Mouse (Mus musculus) spleen, postnatal 36 days (tissue): Measurements from ENCODE around the gene Il24.
A peak's percentile ranks its signal among the peaks of the same experiment; 100 is the strongest.

Experiments used
- DNase-seq, 2 experiments: peaks; one replicate each; pipeline ENCODE4 v3.0.0; 2022; ENCODE audit warnings: low spot score in 2 of 2, mixed read lengths in 1 of 2

Gene Il24

DNA sequence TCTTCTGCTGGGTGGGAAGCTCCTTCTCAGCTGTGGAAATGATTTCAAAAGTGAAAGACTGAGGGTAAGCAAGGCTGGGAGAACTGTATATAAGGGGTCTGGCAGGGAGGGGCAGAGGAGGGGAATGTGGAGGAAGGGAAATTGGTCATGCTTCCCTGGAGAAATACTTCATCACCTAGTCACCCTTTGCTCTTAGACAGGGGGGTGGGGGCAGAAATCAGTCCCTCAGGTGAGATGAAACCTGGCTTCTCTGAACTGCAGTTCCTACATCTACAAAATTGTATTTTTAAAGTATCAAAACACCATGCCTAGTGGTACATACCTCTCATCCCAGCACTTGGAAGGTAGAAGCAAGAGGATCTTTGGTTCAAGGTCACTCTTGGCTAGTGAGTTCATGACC lies at the start of gene Il24:
Gene Il24 (minus strand): TSS at position 101 of the 400 bp plus-strand sequence.
- no peak for DNase-seq

DNA sequence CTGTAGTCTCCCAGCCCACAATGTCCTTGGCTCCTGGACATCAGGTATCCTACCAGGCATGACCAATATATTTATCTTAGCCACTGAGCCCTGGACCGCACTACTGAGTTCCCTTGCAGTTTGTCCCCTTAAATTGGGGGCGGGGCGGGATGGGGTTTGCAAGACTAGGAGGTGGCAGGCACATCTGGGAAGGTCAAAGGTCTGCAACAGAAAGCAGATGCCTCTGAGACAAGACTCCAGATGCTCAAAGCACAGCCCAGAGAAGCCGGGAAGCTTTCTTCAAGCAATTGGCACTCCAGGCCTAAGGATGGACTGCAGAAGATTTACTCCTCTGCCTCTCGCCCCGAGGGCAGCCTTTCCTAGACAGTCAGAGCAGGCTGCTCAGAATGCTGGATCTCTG lies 49.1 kb upstream of the Il24 start:
- DNase-seq: no peak

DNA sequence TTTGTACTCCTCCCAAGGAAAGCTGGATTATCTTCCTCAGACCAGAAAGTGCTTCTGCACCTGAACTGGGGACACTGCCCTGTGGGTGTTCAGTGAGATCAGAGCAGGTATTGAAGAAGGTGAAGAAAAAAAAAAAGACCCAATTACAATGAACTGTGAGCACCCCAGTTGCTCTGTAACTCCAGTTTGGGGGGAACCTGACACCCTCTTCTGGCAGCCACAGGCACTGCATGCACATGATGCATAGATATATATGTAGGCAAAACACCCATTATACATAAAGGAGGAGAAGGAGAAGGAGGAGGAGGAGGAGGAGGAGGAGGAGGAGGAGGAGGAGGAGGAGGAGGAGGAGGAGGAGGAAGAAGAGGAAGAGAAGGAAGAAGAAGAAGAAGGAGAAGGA lies 39.2 kb upstream of the Il24 start:
- DNase-seq: peak; percentile 17 to 41

DNA sequence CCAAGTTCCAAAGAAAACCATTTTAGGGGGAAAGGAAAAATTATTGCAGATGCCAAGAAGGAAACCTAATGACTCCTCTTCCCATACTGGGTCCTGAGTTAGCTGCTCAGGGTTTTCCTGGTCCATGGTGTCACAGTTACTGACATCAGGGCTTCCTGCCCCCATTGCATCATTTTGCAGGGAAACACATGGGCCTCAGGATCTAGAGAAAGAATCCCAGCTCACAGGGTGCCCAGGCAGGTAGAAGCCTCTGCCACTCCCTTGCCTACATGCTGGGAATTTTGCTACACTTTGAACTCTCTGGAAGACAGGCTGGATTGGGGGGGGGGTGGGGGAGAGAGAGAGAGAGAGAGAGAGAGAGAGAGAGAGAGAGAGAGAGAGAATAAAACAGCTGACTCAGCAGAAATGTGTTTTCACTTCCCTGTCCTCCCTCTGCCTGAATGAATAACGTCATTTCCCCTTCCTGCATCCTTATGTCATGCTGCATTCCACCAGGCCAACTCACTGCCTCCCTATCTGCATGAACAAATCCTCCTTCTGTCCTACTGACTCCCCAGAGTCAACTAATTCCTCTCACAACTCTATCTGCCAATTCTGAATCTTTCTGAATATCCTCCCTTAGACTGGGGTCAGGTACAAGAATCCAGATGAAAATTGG lies 31.2 kb upstream of the Il24 start:
- DNase-seq: no peak

DNA sequence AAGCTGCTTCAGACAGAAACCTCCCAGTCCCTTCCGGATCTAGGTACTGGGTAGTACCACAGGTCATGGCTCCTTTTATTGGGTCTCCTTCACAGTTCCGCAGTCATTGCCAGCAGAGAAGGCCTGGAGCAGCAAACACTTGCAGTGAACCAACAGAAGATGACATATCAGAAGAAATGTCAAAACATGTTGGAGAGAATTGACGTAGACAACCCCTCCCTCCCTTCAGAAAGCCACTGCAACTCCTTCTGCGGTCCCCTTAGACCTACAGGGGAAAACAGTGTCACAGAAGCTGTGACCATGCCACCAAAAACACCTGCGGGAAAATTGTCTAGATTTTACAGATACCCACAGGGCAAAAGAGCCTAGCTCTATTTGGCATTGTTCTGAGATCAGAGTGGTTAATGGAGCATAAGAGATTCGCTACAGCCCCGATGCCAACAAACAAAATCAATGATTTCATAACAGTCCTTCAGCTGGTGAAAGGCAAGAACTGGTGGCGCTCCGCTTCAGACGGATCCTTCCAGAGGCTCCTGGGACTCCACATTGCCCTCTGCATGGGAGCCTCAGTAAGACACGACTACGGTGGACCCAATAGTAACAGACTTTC lies 24.3 kb upstream of the Il24 start, which contains the start of gene Il20:
Gene Il20 (minus strand): TSS at position 51 of the 610 bp plus-strand sequence.
- DNase-seq: no peak

DNA sequence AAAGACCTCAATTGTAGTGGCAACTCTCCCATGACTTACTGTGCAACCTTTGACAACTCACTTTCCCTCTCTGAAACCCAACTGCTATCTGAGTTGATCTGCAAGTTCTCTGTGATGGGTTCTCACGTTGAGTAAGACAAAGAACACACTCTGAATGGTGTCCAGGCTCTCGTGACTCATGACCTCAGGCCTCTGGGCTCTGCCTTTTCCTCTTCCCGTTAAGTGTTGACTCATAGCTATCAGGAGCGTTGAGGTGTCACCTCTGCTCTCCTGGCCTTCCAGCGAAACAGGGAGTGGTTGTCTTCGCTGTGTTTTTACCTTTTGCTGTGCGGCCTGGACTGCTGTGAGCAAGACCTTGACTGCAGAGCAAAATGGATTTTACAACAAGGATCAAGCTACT lies 15.3 kb upstream of the Il24 start:
- no peak for DNase-seq

DNA sequence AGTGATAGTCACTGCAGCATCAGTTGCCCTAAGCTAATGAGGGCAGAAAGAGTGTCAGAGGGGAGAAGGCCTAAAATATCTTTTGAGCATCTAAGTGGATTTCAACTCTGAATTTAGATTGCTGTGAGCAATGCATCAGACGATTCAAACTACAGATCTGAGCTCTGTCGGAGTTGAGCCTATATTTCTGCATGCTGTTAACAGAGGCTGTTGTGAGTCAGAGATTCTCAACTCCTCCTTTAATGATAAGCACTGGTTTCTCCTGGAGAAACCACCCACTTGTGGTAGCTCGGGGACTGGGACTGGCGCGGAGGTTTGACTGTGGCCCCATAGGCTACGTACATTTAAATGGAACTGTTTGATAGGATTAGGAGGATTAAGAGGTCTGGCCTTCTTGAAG lies 7.2 kb upstream of the Il24 start:
- DNase-seq: no peak

DNA sequence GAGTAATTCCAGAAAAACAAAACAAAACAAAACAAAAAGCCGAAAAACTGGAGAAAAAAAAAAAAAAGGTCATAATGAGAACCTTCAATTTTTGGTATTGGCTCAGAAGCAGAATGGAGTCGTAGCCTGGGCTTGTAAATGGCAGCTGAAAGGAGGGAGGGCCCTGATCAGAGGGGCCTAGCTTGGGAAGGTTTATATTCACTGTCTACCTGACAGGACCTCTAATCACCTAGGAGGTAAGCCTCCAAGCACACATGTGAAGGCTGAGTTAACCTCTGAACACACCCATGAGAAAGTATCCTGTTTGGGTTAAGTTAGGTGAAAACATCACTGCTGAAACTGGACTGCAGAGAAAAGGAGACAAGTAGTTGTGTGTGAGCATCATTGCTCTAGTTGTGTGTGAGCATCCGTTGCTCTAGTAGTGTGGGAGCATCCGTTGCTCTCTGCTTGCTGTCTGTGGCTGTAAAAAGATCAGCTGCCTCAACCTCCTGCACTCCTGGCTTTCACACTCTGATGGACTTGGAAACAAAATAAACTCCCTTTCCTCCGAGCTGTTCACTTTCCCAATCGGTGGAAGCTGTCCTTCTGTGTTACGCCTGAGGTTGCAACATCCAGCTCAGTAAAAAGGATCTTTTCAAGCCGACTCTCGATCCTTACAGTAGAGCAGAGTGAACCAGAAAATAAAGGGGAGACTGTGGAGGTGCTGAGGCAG lies 6.2 kb upstream of the Il24 start:
- DNase-seq: no peak

DNA sequence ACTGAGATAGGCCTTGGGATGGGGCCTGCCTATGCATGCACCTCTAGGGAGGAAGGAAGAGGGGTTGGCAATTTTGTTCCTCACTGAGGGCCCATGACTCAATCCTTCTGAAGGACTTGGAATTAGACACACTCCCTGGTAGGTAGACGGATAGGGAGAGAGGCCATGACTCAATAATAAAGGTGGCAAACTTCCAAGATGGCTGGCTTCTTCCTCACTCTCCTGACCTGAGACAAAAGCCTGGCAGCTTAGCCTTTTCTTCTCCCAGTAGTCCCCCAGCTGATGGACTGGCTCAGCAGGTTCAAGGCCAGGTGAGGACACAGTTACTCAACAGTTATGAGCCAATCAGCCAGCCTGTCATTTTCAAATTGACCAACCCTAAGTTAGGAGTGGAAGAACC lies 5.2 kb upstream of the Il24 start:
- DNase-seq: no peak

DNA sequence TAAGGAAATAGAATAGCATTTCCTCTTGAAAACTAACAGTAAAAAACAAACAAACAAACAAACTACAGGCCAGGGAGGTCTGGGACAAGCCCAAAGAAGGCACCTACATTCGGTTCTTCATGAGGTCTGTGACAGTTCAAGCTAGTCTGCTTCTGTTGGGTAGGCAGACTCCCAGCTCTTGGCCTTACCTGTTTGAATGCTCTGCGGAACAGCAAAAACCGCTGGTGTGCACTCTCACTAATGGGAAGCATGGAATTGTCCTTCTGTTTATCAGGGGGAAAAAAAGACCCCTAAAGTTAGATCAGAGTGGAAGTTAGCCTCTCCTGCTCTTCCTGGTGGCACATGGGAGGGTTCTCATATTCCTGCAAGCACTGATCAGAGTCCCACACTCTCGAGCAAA lies 4.1 kb downstream of the Il24 start:
- no peak for DNase-seq

DNA sequence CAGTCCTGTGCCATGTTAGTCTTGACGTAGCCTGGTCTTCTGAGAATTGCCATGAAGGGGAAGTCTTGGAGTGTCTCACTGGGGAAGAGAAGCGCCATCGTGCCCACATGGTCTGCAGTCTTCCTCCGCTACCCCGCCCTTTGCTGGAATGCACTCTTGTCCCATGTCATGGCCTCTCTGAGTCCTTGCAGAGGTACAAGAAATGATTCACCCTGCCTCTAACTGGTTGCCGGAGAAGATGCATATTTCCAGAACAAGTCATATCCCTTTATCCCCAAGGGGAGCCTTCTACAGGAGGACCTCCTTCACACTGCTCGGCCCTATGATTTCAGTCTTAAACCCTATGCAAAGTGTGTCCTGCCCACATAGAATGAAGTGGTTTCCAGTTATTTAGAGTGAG lies 7.3 kb downstream of the Il24 start:
- DNase-seq: no peak

DNA sequence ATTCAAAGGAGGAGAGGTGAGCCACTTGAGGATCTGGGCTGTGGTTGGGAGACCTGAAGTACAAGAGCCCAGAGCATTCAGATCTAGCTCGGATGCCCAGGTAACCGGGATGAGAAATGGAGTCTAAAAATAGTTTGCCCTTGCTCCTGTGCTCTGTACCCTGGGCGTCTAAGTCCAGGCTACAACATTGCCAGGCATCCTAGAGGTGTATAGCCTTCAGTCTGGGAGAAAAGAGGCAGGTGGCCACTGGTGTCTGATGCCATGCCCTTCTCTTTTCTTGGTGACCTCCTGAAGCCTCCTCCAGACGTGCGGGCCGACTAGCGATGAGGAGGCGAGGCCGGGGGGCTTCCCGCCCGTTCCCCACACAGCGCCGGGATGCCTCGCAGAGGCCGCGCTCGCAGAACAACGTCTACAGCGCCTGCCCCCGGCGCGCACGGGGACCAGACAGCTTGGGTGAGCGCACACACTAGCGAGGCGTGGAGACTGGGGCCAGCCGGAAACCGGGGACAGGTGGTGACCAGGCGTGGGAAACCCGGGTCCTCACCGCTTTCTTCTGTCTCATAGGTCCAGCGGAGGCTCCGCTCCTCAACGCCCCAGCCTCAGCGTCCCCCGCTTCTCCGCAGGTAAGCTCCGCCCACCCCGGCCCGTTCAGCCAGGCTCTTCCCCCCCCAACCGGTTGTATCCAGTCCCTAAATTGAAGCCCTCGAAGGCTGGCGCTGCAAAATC lies 9.2 kb downstream of the Il24 start:
- peak; percentile 16 to 22 for DNase-seq

DNA sequence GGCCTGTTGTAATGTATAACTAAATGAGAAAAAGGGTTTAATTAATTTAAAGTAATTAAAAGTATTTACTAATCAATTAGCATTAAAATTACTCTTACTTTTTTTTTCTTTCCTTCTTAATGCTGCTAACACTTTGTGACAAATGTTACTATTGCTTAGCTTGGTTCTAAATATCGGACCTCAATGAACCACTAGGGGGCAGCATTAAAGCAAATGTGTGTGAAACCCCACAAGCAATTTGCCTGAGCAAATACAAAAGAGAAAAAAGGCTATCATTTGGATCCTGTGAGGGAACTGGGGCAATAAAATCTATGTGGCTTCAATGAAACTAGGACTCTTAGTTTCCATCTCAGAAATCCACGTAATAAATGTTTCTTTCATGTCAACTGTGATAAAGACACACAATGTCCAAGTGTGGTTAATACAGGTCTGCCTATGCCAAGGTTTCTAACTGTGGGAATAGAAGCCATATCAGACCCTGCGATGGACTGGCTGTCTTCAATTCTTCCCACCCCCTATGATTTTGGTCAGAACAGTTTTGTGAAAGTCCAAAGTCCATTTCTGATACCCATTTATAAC lies 10.2 kb downstream of the Il24 start:
- DNase-seq: peak; percentile 46 to 62

DNA sequence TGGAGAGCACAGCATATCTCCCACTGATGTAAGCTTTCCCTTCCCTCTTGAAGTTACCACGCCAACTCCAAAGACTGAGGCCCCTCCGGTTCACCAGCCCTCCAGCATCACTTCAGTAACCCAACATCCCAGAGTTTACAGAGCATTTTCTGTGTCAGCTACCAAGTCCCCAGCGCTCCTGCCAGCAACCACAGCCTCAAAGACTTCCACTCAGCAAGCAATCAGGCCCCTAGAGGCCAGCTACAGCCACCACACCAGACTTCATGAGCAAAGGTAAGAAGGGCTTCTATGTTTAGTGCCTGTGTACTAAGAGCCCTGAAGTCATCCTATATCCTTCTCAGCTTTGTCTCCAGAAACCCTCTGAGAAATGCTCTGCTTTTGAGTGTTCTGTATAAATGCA lies 11.3 kb downstream of the Il24 start:
- no peak for DNase-seq

DNA sequence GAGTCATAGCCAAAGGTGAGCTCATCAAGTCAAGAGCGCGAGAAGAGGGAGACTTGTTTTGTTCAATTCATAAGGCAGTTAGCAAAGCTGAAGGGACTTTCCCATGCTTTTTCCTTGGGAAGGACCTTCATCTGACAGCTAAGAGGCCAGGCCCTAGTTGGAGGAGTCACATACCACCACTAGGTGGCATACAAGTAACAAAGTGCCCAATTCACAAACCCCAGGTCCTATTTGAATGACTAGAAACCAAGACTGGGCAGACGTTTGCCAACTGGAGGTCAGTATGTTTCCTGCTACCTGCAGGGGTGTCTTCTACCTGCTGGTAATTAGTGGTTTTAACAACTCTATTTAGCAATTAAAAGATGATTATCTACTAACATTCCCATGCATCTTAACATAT lies 12.1 kb downstream of the Il24 start:
- DNase-seq: peak; percentile 35 to 47

DNA sequence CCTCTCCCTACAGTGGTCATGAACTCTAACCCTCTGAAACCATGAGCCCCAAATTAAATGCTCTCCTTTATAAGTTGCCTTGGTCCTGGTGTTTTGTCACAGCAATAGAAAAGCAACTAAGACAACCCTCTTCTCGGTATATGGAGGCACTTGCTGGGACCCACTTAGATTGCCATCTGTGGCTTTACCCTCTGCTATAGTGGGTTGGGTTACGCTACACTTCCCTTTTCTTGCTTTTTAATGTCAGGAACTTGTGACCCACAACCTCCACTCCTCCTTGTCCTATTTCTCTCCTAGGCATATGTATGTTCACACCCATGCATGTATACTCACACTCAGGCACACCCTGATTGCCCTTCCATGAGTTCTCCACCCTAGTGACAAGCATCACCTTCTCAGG lies 14.3 kb downstream of the Il24 start:
- no peak for DNase-seq

DNA sequence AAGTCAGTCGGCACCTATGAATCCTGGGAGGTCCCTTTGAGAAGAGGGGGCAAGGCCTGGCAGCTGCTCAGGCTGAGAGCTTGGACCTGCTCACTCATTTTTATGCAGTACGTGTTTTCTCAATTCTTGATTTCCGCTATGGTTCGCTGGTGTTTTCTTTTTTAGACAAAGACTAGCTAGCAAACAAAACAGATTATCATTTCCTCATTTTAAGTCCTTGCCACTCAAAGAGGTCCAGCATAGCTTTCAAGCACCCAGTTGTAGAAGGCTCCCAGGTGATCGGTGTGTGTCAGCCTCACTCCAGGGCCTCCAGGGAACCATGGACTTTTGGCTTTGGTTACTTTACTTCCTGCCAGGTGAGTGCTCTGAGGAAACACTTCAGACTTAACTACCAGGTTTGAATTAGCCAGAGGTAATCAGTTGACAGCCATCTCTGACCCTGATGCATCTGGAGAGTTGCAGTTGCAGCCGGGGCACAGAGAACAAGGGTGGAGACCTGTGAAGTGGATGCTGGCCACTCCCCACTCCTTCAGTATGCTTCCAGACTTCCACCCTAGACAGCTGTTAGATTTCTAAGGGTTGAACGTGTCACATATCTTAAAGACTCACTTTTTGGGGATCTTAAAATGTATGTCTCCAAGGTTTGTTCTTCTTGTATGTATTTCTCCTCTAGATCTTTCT lies 21.6 kb downstream of the Il24 start, which contains the start of gene Fcmr:
Gene Fcmr (plus strand): TSS at position 129 of the 681 bp plus-strand sequence.
- DNase-seq: peak; percentile 79 to 83

DNA sequence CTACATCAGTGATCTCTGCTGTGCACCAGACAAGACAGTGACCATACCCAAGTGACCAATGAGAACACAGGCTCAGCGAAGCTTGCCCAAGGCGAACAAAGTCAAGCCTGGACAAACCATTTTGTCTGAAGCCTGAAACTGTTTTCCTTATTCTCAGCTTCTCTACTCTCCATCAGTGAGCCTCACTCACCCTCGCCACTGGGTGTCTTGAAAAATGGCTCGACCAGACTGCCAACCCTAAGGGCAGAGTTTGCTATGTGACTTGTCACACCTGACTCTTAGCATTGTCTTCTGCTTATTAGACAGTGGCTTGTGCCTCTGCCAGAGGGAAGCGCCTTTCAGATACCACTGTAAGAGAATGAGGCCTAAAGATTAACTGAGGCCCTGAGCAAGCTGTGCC lies 22.5 kb downstream of the Il24 start:
- DNase-seq: peak; percentile 27 to 42

DNA sequence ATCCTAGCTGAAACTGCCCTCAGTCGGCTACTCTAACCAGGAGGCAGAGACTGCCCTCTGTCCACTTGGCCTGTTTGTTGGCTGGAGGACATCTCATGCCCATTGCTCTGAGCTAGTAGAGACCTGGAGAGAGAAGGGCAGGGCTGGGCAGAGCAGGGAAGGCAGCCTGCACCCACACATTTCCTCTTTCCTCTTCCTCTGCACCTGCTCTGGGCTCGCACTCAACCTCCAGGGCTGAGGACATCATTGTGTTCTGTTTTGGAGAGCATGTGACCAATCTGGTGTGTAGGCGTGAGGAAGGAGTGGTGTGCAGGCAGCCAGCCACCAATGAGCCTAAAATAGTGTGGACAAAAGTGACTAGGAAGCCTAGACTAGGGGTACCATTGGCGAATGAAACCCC lies 23.0 kb downstream of the Il24 start:
- DNase-seq: peak; percentile 91 to 92

DNA sequence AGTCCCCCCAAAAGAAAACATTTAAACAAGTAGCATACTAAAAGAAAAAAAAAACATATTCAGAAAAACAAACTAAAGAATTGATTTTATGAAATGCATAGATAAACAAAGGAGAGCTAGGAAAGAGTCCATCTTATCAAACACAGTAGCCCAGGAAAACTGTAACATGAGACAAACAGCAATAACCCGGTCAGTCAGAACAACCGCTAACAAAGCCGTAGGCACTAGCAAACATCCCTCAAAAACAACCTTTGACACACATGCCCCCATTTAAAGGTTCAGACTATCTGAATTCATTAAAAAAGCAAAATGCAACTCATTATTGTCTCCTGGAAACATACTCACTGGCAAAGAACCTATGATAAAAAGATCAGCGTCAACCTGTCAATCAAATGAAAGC lies 29.8 kb downstream of the Il24 start:
- no peak for DNase-seq

DNA sequence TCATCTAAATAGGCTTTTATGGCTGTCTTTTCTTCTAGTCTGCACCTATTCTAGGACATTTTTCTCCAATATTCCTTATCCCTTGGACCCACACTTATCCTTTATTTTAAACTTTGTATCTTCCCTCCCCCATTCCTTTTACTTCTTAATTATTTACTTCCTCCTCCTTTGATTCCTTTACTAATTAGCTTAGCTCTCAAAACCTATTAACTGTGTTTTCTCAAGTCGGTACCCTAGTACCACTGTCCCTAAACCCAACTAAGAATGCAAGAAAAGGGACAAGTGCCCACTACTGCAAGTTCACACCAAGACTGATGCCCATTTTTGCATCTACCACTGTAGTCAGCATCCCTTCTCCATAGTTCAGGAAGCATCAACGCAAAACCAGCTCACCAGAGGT lies 31.5 kb downstream of the Il24 start:
- no peak for DNase-seq
